Mouse (Mus musculus): Measurements from ENCODE around the gene Cnnm4.

GRCm38 (mm10) chr1:36465641-36466160, 5.7 kb upstream of the Cnnm4 start:
- no peak for TF ChIP-seq POLR2A (IDR thresholded peaks at IDR 0.05; ENCODE audit: control insufficient read depth in 1 of 2, insufficient read depth in 1 of 2, low read depth in 1 of 2, low read length in 2 of 2, poor library complexity in 1 of 2)
- TF ChIP-seq ZKSCAN1 (IDR thresholded peaks at IDR 0.05; ENCODE audit: low read depth, low read length): no peak
- TF ChIP-seq MAX (IDR thresholded peaks at IDR 0.05; ENCODE audit: low read length): no peak
- no peak for TF ChIP-seq KAT2A (conservative IDR thresholded peaks at IDR 0.05; ENCODE audit: low read depth, low read length)
- no peak for TF ChIP-seq CTCF (IDR thresholded peaks at IDR 0.05 in 2 of 3, conservative IDR thresholded peaks at IDR 0.05 in 1 of 3; ENCODE audit: control insufficient read depth in 1 of 3, insufficient read depth in 1 of 3, low read depth in 2 of 3, low read length in 3 of 3, poor library complexity in 1 of 3, severe bottlenecking in 1 of 3)
- no peak for TF ChIP-seq EP300 (IDR thresholded peaks at IDR 0.05; ENCODE audit: low read depth in 1 of 2, low read length in 2 of 2)
- TF ChIP-seq JUND (IDR thresholded peaks at IDR 0.05; ENCODE audit: low read depth, low read length): no peak
- no peak for TF ChIP-seq MYC (IDR thresholded peaks at IDR 0.05; ENCODE audit: low read depth, low read length)
- no peak for TF ChIP-seq ETS1 (IDR thresholded peaks at IDR 0.05; ENCODE audit: low read depth, low read length)
